Mouse (Mus musculus): ENCODE results near the gene Olfr618.

DNA sequence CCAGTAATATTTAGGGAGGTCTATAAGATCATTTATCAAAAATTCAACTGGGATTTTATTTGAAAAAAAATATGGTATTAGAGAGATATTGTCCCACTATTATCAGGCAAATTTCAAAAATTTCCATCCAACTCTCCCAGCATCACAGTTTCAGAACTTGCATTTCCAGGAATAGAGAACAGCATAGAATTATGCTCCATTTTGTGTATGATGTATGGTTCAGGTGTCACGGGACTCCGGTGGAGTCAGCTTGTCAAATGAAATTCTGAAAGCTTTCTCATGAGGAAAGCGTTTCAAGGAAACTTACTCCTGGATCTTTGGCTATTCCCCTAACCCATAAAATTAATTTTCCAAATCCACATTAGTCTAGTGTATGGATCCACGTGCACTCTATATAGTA is 54.2 kb downstream of the Olfr618 start:
- TF ChIP-seq CTCF (conservative IDR thresholded peaks at IDR 0.05; ENCODE audit: insufficient read depth, insufficient read length, low read depth, low read length) (no peak), POLR2A (IDR thresholded peaks at IDR 0.05; ENCODE audit: low read depth, low read length) (no peak)
